Mouse (Mus musculus): ENCODE data around the gene Ndufc1. TPM values are rescaled to one million over a fixed set of nuclear protein-coding genes. Genes with fewer than 3 reads are reported as not detected.

Gene Ndufc1
- total and polyA plus RNA-seq, 2 experiments from 2014 or later: 31.5 to 994 TPM

DNA sequence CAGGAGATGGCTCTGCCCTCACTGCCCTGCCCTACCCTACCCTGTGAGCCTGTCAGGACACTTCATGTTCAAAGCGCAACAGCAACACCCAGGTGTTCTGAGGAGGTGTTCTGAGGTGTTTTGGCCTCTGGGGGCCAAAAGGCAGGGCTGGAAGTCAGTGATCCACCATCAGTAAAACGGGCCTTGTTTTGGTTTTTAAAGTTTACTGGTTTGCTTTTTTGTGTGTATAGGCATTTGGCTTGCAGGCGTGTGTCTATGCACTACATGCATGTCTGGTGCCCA lies 30.2 kb downstream of the Ndufc1 start:
- no peaks in the 10 kb centered on the region for H3K9me3 ChIP-seq (ENCODE audit: low read length)
- WGBS: 89% methylated on average over 3 of the region's 3 CpGs

GRCm38 (mm10) chr3:51377878-51378664 lies 30.7 kb downstream of the Ndufc1 start:
- 37% methylated on average over 31 of the region's 31 CpGs for WGBS
- DNase-seq (ENCODE audit: low spot score) (peak; percentile 70), ATAC-seq (ENCODE audit: low FRiP score) (no peak)
- Histone ChIP-seq H3K4me2 (ENCODE audit: low read depth, low read length, poor library complexity, severe bottlenecking) (peak overlapping the region; percentile 33), H3K36me3 (ENCODE audit: insufficient read depth, low read length) (no peaks in the 10 kb centered on the region), H3K9ac (replicated peaks; ENCODE audit: low read length, poor library complexity, severe bottlenecking) (no peak overlapping the region), H3K9me3 (ENCODE audit: low read length) (no peaks in the 10 kb centered on the region), H3K4me1 (ENCODE audit: insufficient read depth, low read length) (no peaks in the 10 kb centered on the region), H3K4me3 (ENCODE audit: low read depth, low read length) (peak overlapping the region; percentile 18; the same call in 1 of the 2 replicates), H3K27me3 (ENCODE audit: insufficient read depth, low read length) (no peaks in the 10 kb centered on the region), H3K27ac (ENCODE audit: low read depth, low read length) (no peak overlapping the region)
- TF ChIP-seq CTCF (IDR thresholded peaks at IDR 0.05): peak; percentile 71

More for the DNA sequence above, 30.2 kb downstream of the Ndufc1 start:
- TF ChIP-seq CTCF (IDR thresholded peaks at IDR 0.05): no peak
- H3K27ac ChIP-seq (ENCODE audit: low read depth, low read length): no peak overlapping the region
- no peaks in the 10 kb centered on the region for H3K36me3 ChIP-seq (ENCODE audit: insufficient read depth, low read length)
- peak overlapping the region; percentile 33; the same call in 1 of the 2 replicates for H3K4me2 ChIP-seq (ENCODE audit: low read depth, low read length, poor library complexity, severe bottlenecking)
- ATAC-seq (ENCODE audit: low FRiP score) (no peak), DNase-seq (ENCODE audit: low spot score) (no peak)
- H3K4me1 ChIP-seq (ENCODE audit: insufficient read depth, low read length): no peaks in the 10 kb centered on the region
- H3K4me3 ChIP-seq (ENCODE audit: low read depth, low read length): no peak overlapping the region
- H3K27me3 ChIP-seq (ENCODE audit: insufficient read depth, low read length): no peaks in the 10 kb centered on the region
- no peak overlapping the region for H3K9ac ChIP-seq (replicated peaks; ENCODE audit: low read length, poor library complexity, severe bottlenecking)

GRCm38 (mm10) chr3:51375307-51376265 lies 33.2 kb downstream of the Ndufc1 start:
- no peak overlapping the region for H3K9ac ChIP-seq (replicated peaks; ENCODE audit: low read length, poor library complexity, severe bottlenecking)
- no peaks in the 10 kb centered on the region for H3K27me3 ChIP-seq (ENCODE audit: insufficient read depth, low read length)
- 86% methylated on average over 19 of the region's 19 CpGs for WGBS
- ATAC-seq (ENCODE audit: low FRiP score) (no peak), DNase-seq (ENCODE audit: low spot score) (peak; percentile 42)
- peak; percentile 70 for TF ChIP-seq CTCF (IDR thresholded peaks at IDR 0.05)
- no peak overlapping the region for H3K27ac ChIP-seq (ENCODE audit: low read depth, low read length)
- H3K9me3 ChIP-seq (ENCODE audit: low read length): no peaks in the 10 kb centered on the region
- no peak overlapping the region for H3K4me2 ChIP-seq (ENCODE audit: low read depth, low read length, poor library complexity, severe bottlenecking)
- no peaks in the 10 kb centered on the region for H3K36me3 ChIP-seq (ENCODE audit: insufficient read depth, low read length)
- no peaks in the 10 kb centered on the region for H3K4me1 ChIP-seq (ENCODE audit: insufficient read depth, low read length)
- H3K4me3 ChIP-seq (ENCODE audit: low read depth, low read length): no peak overlapping the region

- no peak overlapping the region for H3K27ac ChIP-seq (ENCODE audit: low read depth, low read length)
- H3K9ac ChIP-seq (replicated peaks; ENCODE audit: low read length, poor library complexity, severe bottlenecking): no peak overlapping the region
- no peaks in the 10 kb centered on the region for H3K4me1 ChIP-seq (ENCODE audit: insufficient read depth, low read length)
- H3K36me3 ChIP-seq (ENCODE audit: insufficient read depth, low read length): no peaks in the 10 kb centered on the region
- WGBS: 68% methylated on average over 5 of the region's 5 CpGs
- TF ChIP-seq CTCF (IDR thresholded peaks at IDR 0.05): no peak; the same call in 1 of the 2 replicates
- H3K9me3 ChIP-seq (ENCODE audit: low read length): no peaks in the 10 kb centered on the region
- DNase-seq (ENCODE audit: low spot score): no peak
- no peak overlapping the region for H3K4me2 ChIP-seq (ENCODE audit: low read depth, low read length, poor library complexity, severe bottlenecking)
- H3K27me3 ChIP-seq (ENCODE audit: insufficient read depth, low read length): no peaks in the 10 kb centered on the region
- no peak for ATAC-seq (ENCODE audit: low FRiP score)
- no peak overlapping the region for H3K4me3 ChIP-seq (ENCODE audit: low read depth, low read length)
Observed at GRCm38 (mm10) chr3:51373544-51373943, 35.2 kb downstream of the Ndufc1 start.

- no peak overlapping the region for H3K4me3 ChIP-seq (ENCODE audit: low read depth, low read length)
- no peak overlapping the region for H3K4me2 ChIP-seq (ENCODE audit: low read depth, low read length, poor library complexity, severe bottlenecking)
- H3K27me3 ChIP-seq (ENCODE audit: insufficient read depth, low read length): no peaks in the 10 kb centered on the region
- ATAC-seq (ENCODE audit: low FRiP score) (no peak), DNase-seq (ENCODE audit: low spot score) (no peak)
- no peaks in the 10 kb centered on the region for H3K4me1 ChIP-seq (ENCODE audit: insufficient read depth, low read length)
- TF ChIP-seq CTCF (IDR thresholded peaks at IDR 0.05): no peak
- WGBS: 78% methylated on average over 5 of the region's 5 CpGs
- H3K36me3 ChIP-seq (ENCODE audit: insufficient read depth, low read length): no peaks in the 10 kb centered on the region
- H3K9ac ChIP-seq (replicated peaks; ENCODE audit: low read length, poor library complexity, severe bottlenecking): no peak overlapping the region
- H3K27ac ChIP-seq (ENCODE audit: low read depth, low read length): no peak overlapping the region
- no peaks in the 10 kb centered on the region for H3K9me3 ChIP-seq (ENCODE audit: low read length)
Observed at GRCm38 (mm10) chr3:51372883-51373282, 35.9 kb downstream of the Ndufc1 start.

DNA sequence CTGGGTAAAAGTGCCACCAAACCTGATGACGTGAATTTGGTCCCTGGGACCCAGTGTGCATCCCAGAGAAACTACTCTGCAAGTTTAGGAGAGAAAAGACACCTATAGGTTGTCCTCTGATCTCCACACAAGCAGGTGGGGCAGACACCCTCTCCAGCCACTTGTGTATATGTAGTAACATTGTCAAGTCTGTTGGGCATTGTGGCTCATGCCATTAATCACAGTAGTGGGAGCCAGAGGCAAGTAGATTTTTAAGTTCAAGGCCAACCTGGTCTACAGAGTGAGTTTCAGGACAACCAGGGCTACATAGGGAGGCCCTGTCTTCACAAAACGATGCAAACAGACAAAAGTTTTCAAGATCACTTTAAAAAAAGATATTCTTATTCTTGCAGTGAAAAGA lies 37.0 kb downstream of the Ndufc1 start:
- DNase-seq (ENCODE audit: low spot score): no peak
- no peaks in the 10 kb centered on the region for H3K4me1 ChIP-seq (ENCODE audit: insufficient read depth, low read length)
- H3K9ac ChIP-seq (replicated peaks; ENCODE audit: low read length, poor library complexity, severe bottlenecking): no peak overlapping the region
- H3K4me2 ChIP-seq (ENCODE audit: low read depth, low read length, poor library complexity, severe bottlenecking): no peak overlapping the region
- no peak overlapping the region for H3K27ac ChIP-seq (ENCODE audit: low read depth, low read length)
- TF ChIP-seq CTCF (IDR thresholded peaks at IDR 0.05): no peak
- H3K36me3 ChIP-seq (ENCODE audit: insufficient read depth, low read length): no peaks in the 10 kb centered on the region
- 63% methylated on average over 2 of the region's 2 CpGs for WGBS
- H3K4me3 ChIP-seq (ENCODE audit: low read depth, low read length): no peak overlapping the region
- H3K9me3 ChIP-seq (ENCODE audit: low read length): no peaks in the 10 kb centered on the region
- ATAC-seq (ENCODE audit: low FRiP score): no peak
- no peaks in the 10 kb centered on the region for H3K27me3 ChIP-seq (ENCODE audit: insufficient read depth, low read length)

All from midbrain, postnatal 0 days (tissue).